Mouse (Mus musculus) testis, adult 2 months (tissue): ENCODE measurements around the gene Ms4a4a. TPM values are rescaled to one million over a fixed set of nuclear protein-coding genes. Genes with fewer than 3 reads are reported as not detected.
A peak's percentile ranks its signal among the peaks of the same experiment; 100 is the strongest.

Experiments used
- H3K27ac ChIP-seq: fragments of 200-500 bp; 2 replicates; pipeline ENCODE4 v1.5.1; 2012; ENCODE audit warnings: low read depth, low read length; ENCODE audit not compliant: control insufficient read depth, insufficient read depth
- H3K27me3 ChIP-seq: fragments of 200-500 bp; 2 replicates; pipeline ENCODE4 v1.6.1; 2012; ENCODE audit warnings: mild to moderate bottlenecking, low read length, moderate library complexity; ENCODE audit not compliant: control insufficient read depth, insufficient read depth
- H3K36me3 ChIP-seq: fragments of 200-500 bp; 2 replicates; pipeline ENCODE4 v1.6.1; 2012; ENCODE audit warnings: mild to moderate bottlenecking, low read length; ENCODE audit not compliant: control insufficient read depth, insufficient read depth
- H3K4me1 ChIP-seq: fragments of 200-500 bp; 2 replicates; pipeline ENCODE4 v1.6.1; 2012; ENCODE audit warnings: low read length; ENCODE audit not compliant: control insufficient read depth, insufficient read depth
- H3K4me3 ChIP-seq: fragments of 200-500 bp; 2 replicates; pipeline ENCODE4 v1.5.1; 2012; ENCODE audit warnings: low read depth, mild to moderate bottlenecking, low read length, moderate library complexity, mixed read lengths; ENCODE audit not compliant: control insufficient read depth
- CTCF ChIP-seq: fragments of 200-500 bp; IDR thresholded peaks from 2 replicates; pipeline ENCODE4 v1.5.1; 2012; ENCODE audit warnings: low read depth, mild to moderate bottlenecking, inconsistent platforms, low read length, moderate library complexity; ENCODE audit not compliant: control insufficient read depth, insufficient read depth, insufficient replicate concordance
- POLR2A ChIP-seq: fragments of 200-500 bp; IDR thresholded peaks from 2 replicates; pipeline ENCODE4 v1.6.1; 2012; ENCODE audit warnings: low read depth, mild to moderate bottlenecking, inconsistent platforms, low read length, moderate library complexity; ENCODE audit not compliant: control insufficient read depth
- polyA plus RNA-seq: library from polyadenylated mRNA; depleted of rRNA; stranded (reverse); fragments of >200 nt; gene quantifications from 2 replicates; pipeline ENCODE4 v1.2.3, GENCODE M21; 2012; rRNA removed

The Ms4a4a gene
- 0.48 TPM in 1 of 2 replicates, not detected in the other for polyA plus RNA-seq

- no peak within 1 kb of the TSS for H3K27ac ChIP-seq
- no peaks in the 10 kb centered on the region for H3K4me1 ChIP-seq
- H3K4me3 ChIP-seq, result no peak within 1 kb of the TSS
- H3K36me3 ChIP-seq, result no peaks in the 10 kb centered on the region
- TF ChIP-seq POLR2A, result no peak
- TF ChIP-seq CTCF, result no peak
- no peaks in the 10 kb centered on the region for H3K27me3 ChIP-seq
Measured at GRCm38 (mm10) chr19:11375273-11375672, at the start of gene Ms4a4a. Gene Ms4a4a, plus strand, starts transcription at chr19:11375523.

GRCm38 (mm10) chr19:11335932-11336331 lies 39.4 kb upstream of the Ms4a4a start, which contains the start of gene Ms4a7:
Gene Ms4a7, minus strand, starts transcription at chr19:11336146.
- no peak within 1 kb of the TSS for H3K4me3 ChIP-seq
- H3K27ac ChIP-seq, result no peak within 1 kb of the TSS
- H3K27me3 ChIP-seq, result no peaks in the 10 kb centered on the region
- no peaks in the 10 kb centered on the region for H3K36me3 ChIP-seq
- TF ChIP-seq POLR2A (no peak), CTCF (no peak)
- peaks cover 9% of the 10 kb centered on the region for H3K4me1 ChIP-seq

GRCm38 (mm10) chr19:11343147-11343546 lies 32.2 kb upstream of the Ms4a4a start:
- no peak overlapping the region for H3K4me3 ChIP-seq
- H3K4me1 ChIP-seq, result peaks cover 9% of the 10 kb centered on the region
- H3K27me3 ChIP-seq, result no peaks in the 10 kb centered on the region
- TF ChIP-seq CTCF, result no peak
- TF ChIP-seq POLR2A, result no peak
- no peak overlapping the region for H3K27ac ChIP-seq
- H3K36me3 ChIP-seq, result no peaks in the 10 kb centered on the region

GRCm38 (mm10) chr19:11343992-11344391 lies 31.3 kb upstream of the Ms4a4a start:
- Histone ChIP-seq H3K27ac (no peak overlapping the region), H3K27me3 (no peaks in the 10 kb centered on the region), H3K4me3 (no peak overlapping the region), H3K36me3 (no peaks in the 10 kb centered on the region), H3K4me1 (peaks cover 9% of the 10 kb centered on the region)
- TF ChIP-seq CTCF (no peak), POLR2A (no peak)

- Histone ChIP-seq H3K4me3 (no peak overlapping the region), H3K27ac (no peak overlapping the region)
- TF ChIP-seq POLR2A (no peak), CTCF (0 out of 2 replicates have a peak, but pooled peaks have one; percentile 15)
Measured at GRCm38 (mm10) chr19:11349698-11350481, 25.4 kb upstream of the Ms4a4a start.

GRCm38 (mm10) chr19:11351878-11352277 lies 23.4 kb upstream of the Ms4a4a start:
- no peaks in the 10 kb centered on the region for H3K4me1 ChIP-seq

More at GRCm38 (mm10) chr19:11349698-11350481, 25.4 kb upstream of the Ms4a4a start:
- Histone ChIP-seq H3K36me3 (no peaks in the 10 kb centered on the region), H3K27me3 (no peaks in the 10 kb centered on the region), H3K4me1 (no peaks in the 10 kb centered on the region)

GRCm38 (mm10) chr19:11355730-11356129 lies 19.6 kb upstream of the Ms4a4a start:
- H3K4me3 ChIP-seq, result no peak overlapping the region
- H3K4me1 ChIP-seq, result no peaks in the 10 kb centered on the region

More at GRCm38 (mm10) chr19:11351878-11352277, 23.4 kb upstream of the Ms4a4a start:
- H3K27me3 ChIP-seq, result no peaks in the 10 kb centered on the region
- H3K36me3 ChIP-seq, result no peaks in the 10 kb centered on the region
- TF ChIP-seq POLR2A (no peak), CTCF (no peak)
- H3K4me3 ChIP-seq, result no peak overlapping the region
- H3K27ac ChIP-seq, result no peak overlapping the region

More at GRCm38 (mm10) chr19:11355730-11356129, 19.6 kb upstream of the Ms4a4a start:
- no peaks in the 10 kb centered on the region for H3K27me3 ChIP-seq
- TF ChIP-seq POLR2A (no peak), CTCF (no peak)
- H3K36me3 ChIP-seq, result no peaks in the 10 kb centered on the region
- H3K27ac ChIP-seq, result no peak overlapping the region
